Mouse (Mus musculus): ENCODE measurements at regions not wholly inside any gene's neighbourhood (a gene's known extent, or its start where the extent isn't known, plus 50 kb on each side); places are given as distances from the start of the nearest gene placed in this dataset.

- DNase-seq, result peak in 1 of 2 experiments; percentile 25
Measured at GRCm38 (mm10) chr10:21783478-21783877, 98.5 kb upstream of the Sgk1 start.

GRCm38 (mm10) chr10:21785110-21785509 is 96.9 kb upstream of the Sgk1 start:
- no peak for DNase-seq

- DNase-seq, result no peak
Measured at GRCm38 (mm10) chr10:21785785-21786184, 96.2 kb upstream of the Sgk1 start.

- DNase-seq, result peak; percentile 20 to 41
Measured at GRCm38 (mm10) chr10:21789847-21790530, 92.0 kb upstream of the Sgk1 start.

- DNase-seq, result no peak
Measured at GRCm38 (mm10) chr10:21790991-21791390, 91.0 kb upstream of the Sgk1 start.

GRCm38 (mm10) chr10:21792431-21792830 is 89.6 kb upstream of the Sgk1 start:
- DNase-seq, result no peak

GRCm38 (mm10) chr10:21793641-21794040 is 88.3 kb upstream of the Sgk1 start:
- no peak for DNase-seq

- DNase-seq, result no peak
Measured at GRCm38 (mm10) chr10:21796386-21796785, 85.6 kb upstream of the Sgk1 start.

GRCm38 (mm10) chr10:21798103-21798502 is 83.9 kb upstream of the Sgk1 start:
- DNase-seq, result no peak

- DNase-seq, result no peak
Measured at GRCm38 (mm10) chr10:21801556-21801955, 80.4 kb upstream of the Sgk1 start.

- DNase-seq, result no peak
Measured at GRCm38 (mm10) chr10:21803184-21803583, 78.8 kb upstream of the Sgk1 start.

- DNase-seq, result no peak
Measured at GRCm38 (mm10) chr10:21804761-21805160, 77.2 kb upstream of the Sgk1 start.

GRCm38 (mm10) chr10:21805606-21806005 is 76.4 kb upstream of the Sgk1 start:
- no peak for DNase-seq

- no peak for DNase-seq
Measured at GRCm38 (mm10) chr10:21806716-21807115, 75.3 kb upstream of the Sgk1 start.

- no peak for DNase-seq
Measured at GRCm38 (mm10) chr10:21819686-21820085, 62.3 kb upstream of the Sgk1 start.

- DNase-seq, result no peak
Measured at GRCm38 (mm10) chr10:21821421-21821820, 60.6 kb upstream of the Sgk1 start.

GRCm38 (mm10) chr10:21824418-21825025 is 57.5 kb upstream of the Sgk1 start:
- DNase-seq, result peak; percentile 43 to 47

- no peak for DNase-seq
Measured at GRCm38 (mm10) chr10:21826793-21827504, 55.0 kb upstream of the Sgk1 start.

- DNase-seq, result no peak
Measured at GRCm38 (mm10) chr10:21827505-21827844, 54.5 kb upstream of the Sgk1 start.

- no peak for DNase-seq
Measured at GRCm38 (mm10) chr10:21828432-21829061, 53.4 kb upstream of the Sgk1 start.

GRCm38 (mm10) chr10:21829062-21829731 is 52.8 kb upstream of the Sgk1 start:
- peak; percentile 39 to 57 for DNase-seq

GRCm38 (mm10) chr10:21831002-21831696 is 50.8 kb upstream of the Sgk1 start:
- DNase-seq, result no peak

Measured in kidney, postnatal 4 days (tissue).